Mouse (Mus musculus) left cerebral cortex, postnatal 10 days (tissue): ENCODE measurements around the gene Cmtm7. TPM values are rescaled to one million over a fixed set of nuclear protein-coding genes. Genes with fewer than 3 reads are reported as not detected.
A peak's percentile ranks its signal among the peaks of the same experiment; 100 is the strongest.
"Not testable (repeated sequence)": the region's sequence is repeated elsewhere in the genome, so short reads cannot be mapped to it uniquely, and the experiment has no call there.

Experiments
- DNase-seq, 2 experiments: peaks; one replicate each; pipeline ENCODE4 v3.0.0; 2021 to 2022; ENCODE audit warnings: low spot score in 2 of 2, mixed read lengths in 1 of 2; ENCODE audit errors: extremely low spot score in 1 of 2
- intact Hi-C: fragments of 180-260 bp; cut with DNase I; formaldehyde crosslinking; loops from one replicate; pipeline ENCODE4 v1.15.1; 2025
- total RNA-seq, 2 experiments: library from RNA; stranded (reverse); gene quantifications; 2 replicates each; pipeline ENCODE4 v1.2.3; 2021

The Cmtm7 gene
- total RNA-seq, 2 experiments from 2014 or later: 4.1 to 5.3 TPM

GRCm38 (mm10) chr9:114740336-114740735 is 41.3 kb downstream of the Cmtm7 start:
- intact Hi-C loops: no loop called here

GRCm38 (mm10) chr9:114736442-114736841 is 45.2 kb downstream of the Cmtm7 start:
- DNase-seq: peak in 1 of 2 experiments; percentile 40
- intact Hi-C loops: no loop called here

More at GRCm38 (mm10) chr9:114740336-114740735, 41.3 kb downstream of the Cmtm7 start:
- DNase-seq: no peak

GRCm38 (mm10) chr9:114733238-114733637 is 48.4 kb downstream of the Cmtm7 start:
- intact Hi-C loops: no loop called here
- DNase-seq: no peak

GRCm38 (mm10) chr9:114731871-114732682 is 49.6 kb downstream of the Cmtm7 start:
- DNase-seq: no peak
- intact Hi-C loops: no loop called here

- intact Hi-C loops: no loop called here
Observed at GRCm38 (mm10) chr9:114731011-114731755, 50.5 kb downstream of the Cmtm7 start, which contains the start of gene Cmtm6. Gene Cmtm6, plus strand, starts transcription at chr9:114731116.

GRCm38 (mm10) chr9:114729911-114730805 is 51.5 kb downstream of the Cmtm7 start:
- intact Hi-C loops: no loop called here
- DNase-seq: no peak

More at GRCm38 (mm10) chr9:114731011-114731755, 50.5 kb downstream of the Cmtm7 start, which contains the start of gene Cmtm6:
- peak; percentile 93 to 98 for DNase-seq

- DNase-seq, intact Hi-C loops: not testable (repeated sequence)
Observed at GRCm38 (mm10) chr9:114728432-114728831, 53.2 kb downstream of the Cmtm7 start.

GRCm38 (mm10) chr9:114727315-114727714 is 54.3 kb downstream of the Cmtm7 start:
- DNase-seq: no peak
- intact Hi-C loops: loop anchor here (2.0 kb wide), 1 partner anchor 79 kb away; no protein-coding TSS in a partner anchor

- DNase-seq: no peak
- intact Hi-C loops: no loop called here
Observed at GRCm38 (mm10) chr9:114716677-114717331, 64.9 kb downstream of the Cmtm7 start.

- no peak for DNase-seq
- intact Hi-C loops: no loop called here
Observed at GRCm38 (mm10) chr9:114713481-114713880, 68.2 kb downstream of the Cmtm7 start.

- intact Hi-C loops: no loop called here
- DNase-seq: peak in 1 of 2 experiments; percentile 51
Observed at GRCm38 (mm10) chr9:114710345-114710744, 71.3 kb downstream of the Cmtm7 start.

- no peak for DNase-seq
- intact Hi-C loops: no loop called here
Observed at GRCm38 (mm10) chr9:114707805-114708204, 73.9 kb downstream of the Cmtm7 start.

Other genes with a start within 250 kb of the Cmtm7 start
- under 1 TPM; 0.26 TPM for gene Trim71, start 217.5 kb downstream of the Cmtm7 start, total RNA-seq
- 10 to 100 TPM; 50.8 to 52.2 TPM for gene Cnot10, start 141.7 kb downstream of the Cmtm7 start, total RNA-seq
- 100 to 1,000 TPM; 110 to 118 TPM for gene Dync1li1, start 93.1 kb downstream of the Cmtm7 start, total RNA-seq
- 10 to 100 TPM; 24.5 to 25.5 TPM for gene Cmtm6, start 50.7 kb downstream of the Cmtm7 start, total RNA-seq
- gene Cmtm8, start 62.3 kb upstream of the Cmtm7 start, total RNA-seq: 1 to 10 TPM; 2.1 to 2.5 TPM
- 100 to 1,000 TPM; 106 to 108 TPM for gene Gpd1l, start 152.1 kb upstream of the Cmtm7 start, total RNA-seq
- 10 to 100 TPM; 55.7 to 56.3 TPM for gene Osbpl10, start 196.7 kb upstream of the Cmtm7 start, total RNA-seq
- gene Rps27rt, start 200.9 kb upstream of the Cmtm7 start, total RNA-seq: 10 to 100 TPM; 26.6 to 33.7 TPM